Mouse (Mus musculus) G1E (cell line): ENCODE measurements around the gene Dock2. TPM values are rescaled to one million over a fixed set of nuclear protein-coding genes. Genes with fewer than 3 reads are reported as not detected.
A peak's percentile ranks its signal among the peaks of the same experiment; 100 is the strongest.

Experiments
- ATAC-seq: 2 replicates; pipeline ENCODE4 v1.8.0; 2016; ENCODE audit warnings: mild to moderate bottlenecking; ENCODE audit not compliant: insufficient number of reproducible peaks, poor library complexity, low FRiP score, severe bottlenecking; ENCODE audit errors: extremely low read depth
- DNase-seq: peaks from one replicate; pipeline ENCODE4 v3.0.0; 2012; ENCODE audit warnings: low spot score
- H3K27me3 ChIP-seq: 2 replicates; pipeline ENCODE4 v1.6.1; 2012; ENCODE audit warnings: mild to moderate bottlenecking, low read length, inconsistent platforms; ENCODE audit not compliant: insufficient read depth
- H3K36me3 ChIP-seq: replicated peaks from 2 replicates; pipeline ENCODE3; 2012; ENCODE audit warnings: mild to moderate bottlenecking, inconsistent platforms
- H3K4me1 ChIP-seq: 2 replicates; pipeline ENCODE4 v1.6.1; 2012; ENCODE audit warnings: low read depth, low read length, inconsistent platforms, mixed read lengths; ENCODE audit not compliant: insufficient read depth
- H3K4me3 ChIP-seq: 2 replicates; pipeline ENCODE4 v1.5.1; 2012; ENCODE audit warnings: low read depth, mild to moderate bottlenecking, inconsistent platforms, low read length, moderate library complexity, mixed read lengths
- H3K9me3 ChIP-seq: replicated peaks from 2 replicates; pipeline ENCODE4 v1.6.1; 2012; ENCODE audit warnings: inconsistent platforms
- CTCF ChIP-seq: IDR thresholded peaks from 2 replicates; pipeline ENCODE4 v1.5.1; 2012; ENCODE audit warnings: low read depth, low read length, inconsistent platforms, mixed read lengths
- GATA1 ChIP-seq: IDR thresholded peaks from 2 replicates; pipeline ENCODE4 v1.6.1; 2012; ENCODE audit warnings: borderline replicate concordance, low read length, inconsistent platforms, mixed read lengths
- GATA2 ChIP-seq: IDR thresholded peaks from 2 replicates; pipeline ENCODE4 v1.6.1; 2012; ENCODE audit warnings: low read depth, low read length, inconsistent platforms, borderline replicate concordance
- POLR2AphosphoS5 ChIP-seq: IDR thresholded peaks from 2 replicates; pipeline ENCODE4 v1.6.1; 2012; ENCODE audit warnings: low read depth, low read length, inconsistent platforms; ENCODE audit not compliant: insufficient replicate concordance
- TAL1 ChIP-seq: conservative IDR thresholded peaks from 2 replicates; pipeline ENCODE4 v1.6.1; 2012; ENCODE audit warnings: low read depth, low read length, inconsistent platforms, mixed read lengths
- polyA plus RNA-seq: library from polyadenylated mRNA; stranded (reverse); fragments of >175 nt; gene quantifications from 2 replicates; pipeline ENCODE4 v1.2.3, GENCODE M21; 2012
- total RNA-seq, 2 experiments: library from RNA; stranded (forward) in 1 of 2; stranded (reverse) in 1 of 2; fragments of 200-1000 nt in 1 of 2; fragments of >200 nt in 1 of 2; fragmentation: Nextera tagmentation in 1 of 2; gene quantifications; 2 replicates each; pipeline ENCODE4 v1.2.3; 2014 to 2017

The Dock2 gene
- total and polyA plus RNA-seq, 3 experiments = 2.8 to 20.0 (median 4.7) TPM

GRCm38 (mm10) chr11:34704384-34705107 is 79.1 kb downstream of the Dock2 start:
- Histone ChIP-seq H3K4me3 (no peak overlapping the region), H3K27me3 (no peaks in the 10 kb centered on the region), H3K4me1 (no peaks in the 10 kb centered on the region), H3K9me3 (peaks cover 46% of the 10 kb centered on the region), H3K36me3 (no peaks in the 10 kb centered on the region)
- DNase-seq (no peak), ATAC-seq (no peak)
- TF ChIP-seq CTCF (no peak), TAL1 (no peak), GATA1 (no peak), GATA2 (no peak), POLR2AphosphoS5 (no peak)

GRCm38 (mm10) chr11:34703851-34704250 is 79.8 kb downstream of the Dock2 start:
- Histone ChIP-seq H3K4me1 (no peaks in the 10 kb centered on the region), H3K4me3 (no peak overlapping the region), H3K36me3 (no peaks in the 10 kb centered on the region), H3K9me3 (peaks cover 47% of the 10 kb centered on the region), H3K27me3 (no peaks in the 10 kb centered on the region)
- no peak for DNase-seq
- ATAC-seq = no peak
- no peak for TF ChIP-seq GATA1

- TF ChIP-seq POLR2AphosphoS5 (no peak), GATA1 (no peak), GATA2 (no peak), CTCF (no peak), TAL1 (no peak)
- Histone ChIP-seq H3K9me3 (peaks cover 4% of the 10 kb centered on the region; the same call in 1 of the 2 replicates), H3K36me3 (no peaks in the 10 kb centered on the region), H3K4me1 (no peaks in the 10 kb centered on the region), H3K27me3 (no peaks in the 10 kb centered on the region), H3K4me3 (no peak overlapping the region)
- DNase-seq (no peak), ATAC-seq (peak; percentile 70)
Observed at GRCm38 (mm10) chr11:34681790-34682189, 101.9 kb downstream of the Dock2 start.

DNA sequence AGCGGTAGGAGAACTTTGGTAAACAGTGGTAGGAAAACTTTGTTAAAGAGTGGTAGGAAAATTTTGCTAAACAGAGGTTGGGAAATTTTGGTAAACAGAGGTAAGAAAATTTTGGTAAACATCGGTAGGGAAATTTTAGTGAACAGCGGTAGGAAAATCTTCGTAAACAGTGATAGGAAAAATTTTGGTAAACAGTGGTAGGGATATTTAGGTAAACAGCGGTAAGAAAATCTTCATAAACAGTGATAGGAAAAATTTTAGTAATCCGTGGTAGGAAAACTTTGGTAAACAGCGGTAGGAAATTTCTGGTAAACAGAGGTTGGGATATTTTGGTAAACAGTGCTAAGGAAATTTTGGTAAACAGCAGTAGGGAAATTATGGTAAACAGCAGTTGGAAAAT is 239.1 kb downstream of the Dock2 start:
- Histone ChIP-seq H3K36me3 (no peaks in the 10 kb centered on the region), H3K27me3 (no peaks in the 10 kb centered on the region), H3K4me1 (no peaks in the 10 kb centered on the region), H3K9me3 (peaks cover 7% of the 10 kb centered on the region), H3K4me3 (no peak overlapping the region)
- DNase-seq = no peak
- no peak for TF ChIP-seq TAL1
- peak; percentile 54 for ATAC-seq

DNA sequence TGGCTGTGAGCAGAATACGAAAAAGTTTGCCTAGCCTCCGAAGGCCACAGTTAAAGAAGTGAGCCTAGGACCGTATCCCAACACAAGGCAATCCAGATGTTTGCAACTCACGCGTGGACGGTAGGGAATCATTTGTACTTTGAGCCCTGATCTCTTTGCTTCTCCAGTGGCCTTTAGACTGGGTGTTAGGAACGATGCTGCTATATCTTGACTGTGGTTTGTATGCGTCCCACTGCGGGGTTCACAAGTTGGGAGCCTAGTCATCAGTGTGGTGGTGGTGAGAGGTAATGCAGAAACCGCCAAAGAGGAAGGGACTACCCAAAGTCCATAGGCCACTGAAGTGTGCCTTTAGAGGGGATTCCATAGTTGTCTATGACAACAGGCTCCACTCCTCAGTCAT is 251.6 kb downstream of the Dock2 start:
- peaks cover 52% of the 10 kb centered on the region for H3K9me3 ChIP-seq
- H3K36me3 ChIP-seq = no peaks in the 10 kb centered on the region
- no peaks in the 10 kb centered on the region for H3K4me1 ChIP-seq
- TF ChIP-seq GATA1 = no peak
- no peak for TF ChIP-seq GATA2
- TF ChIP-seq TAL1 = no peak
- no peak for TF ChIP-seq CTCF
- no peak for TF ChIP-seq POLR2AphosphoS5
- H3K4me3 ChIP-seq = no peak overlapping the region
- ATAC-seq (no peak), DNase-seq (no peak)
- H3K27me3 ChIP-seq = no peaks in the 10 kb centered on the region

DNA sequence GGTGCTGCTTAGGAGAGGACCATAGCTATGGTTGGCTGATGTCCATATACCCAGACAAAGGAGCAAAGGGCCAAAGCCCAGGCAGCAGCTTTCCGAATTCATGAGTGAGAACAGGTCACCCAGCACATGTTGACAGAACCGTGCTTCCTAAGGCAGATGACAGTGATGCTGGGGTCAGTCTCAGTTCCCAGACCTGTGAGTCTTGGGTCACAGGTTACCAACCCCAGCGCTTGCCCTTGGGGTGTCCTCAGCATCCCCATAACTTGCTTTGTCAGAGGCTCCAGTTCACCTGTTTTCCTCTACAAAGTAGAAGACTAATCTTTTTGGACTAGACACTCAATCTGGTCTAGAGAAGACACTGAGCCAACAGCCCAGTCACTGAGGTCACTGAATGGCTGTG is 252.7 kb downstream of the Dock2 start:
- H3K4me3 ChIP-seq = no peak overlapping the region
- ATAC-seq = no peak
- no peak for TF ChIP-seq TAL1
- no peak for TF ChIP-seq CTCF
- TF ChIP-seq POLR2AphosphoS5 = no peak
- TF ChIP-seq GATA1 = no peak
- no peak for TF ChIP-seq GATA2

GRCm38 (mm10) chr11:34528006-34528405 is 255.7 kb downstream of the Dock2 start:
- Histone ChIP-seq H3K4me3 (no peak overlapping the region), H3K4me1 (no peaks in the 10 kb centered on the region), H3K36me3 (no peaks in the 10 kb centered on the region), H3K27me3 (no peaks in the 10 kb centered on the region), H3K9me3 (peaks cover 47% of the 10 kb centered on the region)
- no peak for TF ChIP-seq CTCF
- TF ChIP-seq TAL1 = no peak
- no peak for TF ChIP-seq POLR2AphosphoS5
- no peak for TF ChIP-seq GATA2
- TF ChIP-seq GATA1 = no peak
- no peak for DNase-seq
- ATAC-seq = no peak

More for the DNA sequence above, 252.7 kb downstream of the Dock2 start:
- H3K9me3 ChIP-seq = peaks cover 54% of the 10 kb centered on the region
- H3K4me1 ChIP-seq = no peaks in the 10 kb centered on the region
- no peaks in the 10 kb centered on the region for H3K36me3 ChIP-seq
- H3K27me3 ChIP-seq = no peaks in the 10 kb centered on the region
- no peak for DNase-seq
